Mouse (Mus musculus) spleen, adult 2 months (tissue): ENCODE measurements around the gene Kat2b. TPM values are rescaled to one million over a fixed set of nuclear protein-coding genes. Genes with fewer than 3 reads are reported as not detected.
A peak's percentile ranks its signal among the peaks of the same experiment; 100 is the strongest.

Source experiments
- DNase-seq, 2 experiments: peaks; one replicate each; pipeline versions ENCODE4 v3.0.0 to v3.0.0-alpha.2; 2012 to 2021; ENCODE audit warnings: low spot score in 2 of 2, low read depth in 1 of 2
- H3K27ac ChIP-seq: fragments of 200-500 bp; 2 replicates; pipeline ENCODE4 v1.5.1; 2012; ENCODE audit warnings: low read length, inconsistent platforms; ENCODE audit not compliant: insufficient read depth
- H3K27me3 ChIP-seq: fragments of 200-500 bp; 2 replicates; pipeline ENCODE4 v1.6.1; 2012; ENCODE audit warnings: mild to moderate bottlenecking, moderate library complexity, low read length, inconsistent platforms; ENCODE audit not compliant: control insufficient read depth, insufficient read depth
- H3K36me3 ChIP-seq: fragments of 200-500 bp; 2 replicates; pipeline ENCODE4 v1.6.1; 2012; ENCODE audit warnings: mild to moderate bottlenecking, low read length, inconsistent platforms; ENCODE audit not compliant: control insufficient read depth, insufficient read depth
- H3K4me1 ChIP-seq: fragments of 200-500 bp; 2 replicates; pipeline ENCODE4 v1.6.1; 2011; ENCODE audit warnings: inconsistent platforms; ENCODE audit not compliant: control insufficient read depth, insufficient read depth, insufficient read length
- H3K4me3 ChIP-seq: fragments of 200-500 bp; 2 replicates; pipeline ENCODE4 v1.5.1; 2011; ENCODE audit warnings: mild to moderate bottlenecking, inconsistent platforms; ENCODE audit not compliant: insufficient read depth, insufficient read length; ENCODE audit errors: extremely low read depth
- CTCF ChIP-seq: fragments of 200-500 bp; IDR thresholded peaks from 2 replicates; pipeline ENCODE4 v1.5.1; 2011; ENCODE audit warnings: mild to moderate bottlenecking, inconsistent platforms; ENCODE audit not compliant: insufficient read depth, insufficient read length, insufficient replicate concordance; ENCODE audit errors: extremely low read depth
- POLR2A ChIP-seq: fragments of 200-500 bp; IDR thresholded peaks from 2 replicates; pipeline ENCODE4 v1.6.1; 2011; ENCODE audit warnings: low read depth, low read length, inconsistent platforms
- WGBS: fragments of 180-500 bp; shearing (Covaris S2); methylation state at CpG from one replicate; pipeline ENCODE4 v1.1.7; 2018; 5-methylcytosine and 5-hydroxymethylcytosine counted together
- polyA plus RNA-seq: library from polyadenylated mRNA; depleted of rRNA; stranded (reverse); fragments of >200 nt; gene quantifications from 2 replicates; pipeline ENCODE4 v1.2.3, GENCODE M21; 2012

The Kat2b gene
- polyA plus RNA-seq, 1 experiment: 5.0 TPM

GRCm38 (mm10) chr17:53542536-53542935 is 24.1 kb upstream of the Kat2b start:
- Histone ChIP-seq H3K4me3 (no peak overlapping the region), H3K27ac (no peak overlapping the region), H3K27me3 (no peaks in the 10 kb centered on the region), H3K36me3 (no peaks in the 10 kb centered on the region), H3K4me1 (no peaks in the 10 kb centered on the region)
- no peak for DNase-seq
- WGBS: 92% methylated on average over 4 of the region's 4 CpGs
- TF ChIP-seq POLR2A (no peak), CTCF (no peak)

- Histone ChIP-seq H3K27ac (no peak overlapping the region), H3K36me3 (no peaks in the 10 kb centered on the region), H3K4me1 (no peaks in the 10 kb centered on the region), H3K4me3 (no peak overlapping the region), H3K27me3 (no peaks in the 10 kb centered on the region)
- TF ChIP-seq CTCF (no peak), POLR2A (no peak)
- WGBS: 90% methylated on average over 9 of the region's 9 CpGs
- DNase-seq: no peak
Observed at GRCm38 (mm10) chr17:53543591-53544324, 22.9 kb upstream of the Kat2b start.

- Histone ChIP-seq H3K36me3 (no peaks in the 10 kb centered on the region), H3K27ac (no peak overlapping the region), H3K4me3 (no peak overlapping the region), H3K27me3 (no peaks in the 10 kb centered on the region), H3K4me1 (no peaks in the 10 kb centered on the region)
- WGBS: 92% methylated on average over 8 of the region's 8 CpGs
- no peak for DNase-seq
- TF ChIP-seq CTCF (no peak), POLR2A (no peak)
Observed at GRCm38 (mm10) chr17:53551306-53552299, 15.1 kb upstream of the Kat2b start.

- 75% methylated on average over 4 of the region's 4 CpGs for WGBS
- no peak overlapping the region for H3K4me3 ChIP-seq
- no peaks in the 10 kb centered on the region for H3K27me3 ChIP-seq
- no peak for DNase-seq
- no peak overlapping the region for H3K27ac ChIP-seq
- H3K4me1 ChIP-seq: no peaks in the 10 kb centered on the region
- H3K36me3 ChIP-seq: no peaks in the 10 kb centered on the region
- TF ChIP-seq CTCF (peak; percentile 24; the same call in 1 of the 2 replicates), POLR2A (no peak)
Observed at GRCm38 (mm10) chr17:53554088-53554487, 12.6 kb upstream of the Kat2b start.

GRCm38 (mm10) chr17:53554813-53555212 is 11.8 kb upstream of the Kat2b start:
- no peak overlapping the region for H3K27ac ChIP-seq
- H3K36me3 ChIP-seq: no peaks in the 10 kb centered on the region
- no peak for DNase-seq
- WGBS: 78% methylated on average over 3 of the region's 3 CpGs
- H3K4me1 ChIP-seq: no peaks in the 10 kb centered on the region
- H3K4me3 ChIP-seq: no peak overlapping the region
- H3K27me3 ChIP-seq: no peaks in the 10 kb centered on the region
- no peak for TF ChIP-seq POLR2A
- no peak for TF ChIP-seq CTCF

- DNase-seq: no peak
- Histone ChIP-seq H3K4me3 (no peak overlapping the region), H3K4me1 (no peaks in the 10 kb centered on the region), H3K36me3 (no peaks in the 10 kb centered on the region), H3K27ac (no peak overlapping the region), H3K27me3 (no peaks in the 10 kb centered on the region)
- 77% methylated on average over 3 of the region's 3 CpGs for WGBS
- TF ChIP-seq POLR2A (no peak), CTCF (no peak)
Observed at GRCm38 (mm10) chr17:53557443-53557842, 9.2 kb upstream of the Kat2b start.
